Comparison of ENCODE assay signal across 8 mouse cellular contexts in genomic region chr13:70590248-70590762, GRCm38 (mm10). TPM values are rescaled to one million over a fixed set of nuclear protein-coding genes. Genes with fewer than 3 reads are reported as not detected.
DNase-seq lines count a peak whose midpoint lies in the region; ATAC-seq and TF ChIP-seq lines count a peak whose summit lies in the region.

No protein-coding gene starts in this region.

- H3K27me3 ChIP-seq in heart, embryonic 15.5 days = no peaks in the 10 kb centered on the region
- no peaks in the 10 kb centered on the region for H3K27me3 ChIP-seq in neural tube, embryonic 15.5 days (replicated peaks)
- H3K27me3 ChIP-seq in liver, embryonic 11.5 days (replicated peaks; ENCODE audit: control insufficient read depth, insufficient read depth, low read length) = no peaks in the 10 kb centered on the region

- no peak overlapping the region for H3K27ac ChIP-seq in layer of hippocampus, adult 2 months
- H3K27ac ChIP-seq in heart, embryonic 15.5 days = no peak overlapping the region; the same call in 1 of the 2 replicates
- no peak overlapping the region for H3K27ac ChIP-seq in neural tube, embryonic 15.5 days (replicated peaks)
- H3K27ac ChIP-seq in liver, embryonic 11.5 days (ENCODE audit: low read depth, low read length) = no peak overlapping the region

- no peaks in the 10 kb centered on the region for H3K9me3 ChIP-seq in heart, embryonic 15.5 days (replicated peaks)
- no peaks in the 10 kb centered on the region for H3K9me3 ChIP-seq in neural tube, embryonic 15.5 days (replicated peaks)
- H3K9me3 ChIP-seq in liver, embryonic 11.5 days (ENCODE audit: control insufficient read depth, low read length) = no peaks in the 10 kb centered on the region

- peak; percentile 44 for DNase-seq in layer of hippocampus, adult 11-12 months (ENCODE audit: low spot score)
- no peak for DNase-seq in layer of hippocampus, adult 2 months (ENCODE audit: low spot score in 2 of 2)
- DNase-seq in cerebellum, adult 18-20 months = peak; percentile 78 to 80
- peak; percentile 71 for DNase-seq in lung, postnatal 36 days
- no peak for DNase-seq in thymus, postnatal 0 days (ENCODE audit: low spot score)
- DNase-seq in liver, embryonic 11.5 days (ENCODE audit: low spot score) = no peak

- H3K4me3 ChIP-seq in layer of hippocampus, adult 2 months = no peak overlapping the region
- no peak overlapping the region for H3K4me3 ChIP-seq in heart, embryonic 15.5 days
- H3K4me3 ChIP-seq in neural tube, embryonic 15.5 days (replicated peaks) = no peak overlapping the region
- H3K4me3 ChIP-seq in liver, embryonic 11.5 days (ENCODE audit: low read depth, low read length) = no peak overlapping the region

- no peak overlapping the region for H3K9ac ChIP-seq in heart, embryonic 15.5 days
- no peak overlapping the region for H3K9ac ChIP-seq in neural tube, embryonic 15.5 days (replicated peaks)
- no peak overlapping the region for H3K9ac ChIP-seq in liver, embryonic 11.5 days (ENCODE audit: low read depth, low read length)

- no peak overlapping the region for H3K4me2 ChIP-seq in heart, embryonic 15.5 days
- no peak overlapping the region for H3K4me2 ChIP-seq in neural tube, embryonic 15.5 days
- no peak overlapping the region for H3K4me2 ChIP-seq in liver, embryonic 11.5 days

- ATAC-seq in heart, embryonic 15.5 days (replicated peaks; ENCODE audit: insufficient number of reproducible peaks, insufficient read depth, low FRiP score, low read depth) = peak; percentile 56; the same call in 1 of the 2 replicates
- no peak for ATAC-seq in neural tube, embryonic 15.5 days (ENCODE audit: low FRiP score)
- no peak for ATAC-seq in liver, embryonic 11.5 days (replicated peaks; ENCODE audit: low FRiP score)

- peaks cover 77% of the 10 kb centered on the region for H3K36me3 ChIP-seq in heart, embryonic 15.5 days
- peaks cover 82% of the 10 kb centered on the region for H3K36me3 ChIP-seq in neural tube, embryonic 15.5 days
- H3K36me3 ChIP-seq in liver, embryonic 11.5 days (ENCODE audit: control insufficient read depth, insufficient read depth, low read length) = peaks cover 35% of the 10 kb centered on the region

- 72% methylated on average over 7 of the region's 7 CpGs for WGBS in heart, embryonic 15.5 days
- 84% methylated on average over 7 of the region's 7 CpGs for WGBS in neural tube, embryonic 15.5 days
- 93% methylated on average over 7 of the region's 7 CpGs for WGBS in liver, embryonic 11.5 days

- TF ChIP-seq CTCF in layer of hippocampus, adult 2 months (conservative IDR thresholded peaks at IDR 0.05) = no peak

- H3K4me1 ChIP-seq in heart, embryonic 15.5 days (replicated peaks) = no peaks in the 10 kb centered on the region
- no peaks in the 10 kb centered on the region for H3K4me1 ChIP-seq in neural tube, embryonic 15.5 days
- H3K4me1 ChIP-seq in liver, embryonic 11.5 days (replicated peaks; ENCODE audit: control insufficient read depth, insufficient read depth, low read length) = no peaks in the 10 kb centered on the region

RNA-seq across cellular contexts. Expression of gene Ice1, which starts 47.1 kb away (rescaled TPM):
- 10 to 100 TPM; 64.1 to 70.3 TPM for total RNA-seq in layer of hippocampus, adult 2 months (2021)
- polyA plus RNA-seq in heart, embryonic 15.5 days (2015; fragmentation: Nextera tagmentation; extraction: Ambion mirVana) = 10.8 and 12.5 TPM in 2 replicates
- 12.9 and 16.2 TPM in 2 replicates for polyA plus RNA-seq in thymus, postnatal 0 days (2015; fragmentation: Nextera tagmentation; extraction: Ambion mirVana)
- polyA plus RNA-seq in neural tube, embryonic 15.5 days (2015; fragmentation: Nextera tagmentation; extraction: Ambion mirVana) = 23.5 and 26.0 TPM in 2 replicates
- polyA plus RNA-seq in liver, embryonic 11.5 days (2014; fragmentation: Nextera tagmentation; extraction: Ambion mirVana) = 19.5 and 22.0 TPM in 2 replicates

Comparison
In these comparisons a context has a peak if more than half of its experiments do, and no peak if none do; other contexts are left out.
1. DNase-seq: peak in layer of hippocampus, adult 11-12 months (single experiment), cerebellum, adult 18-20 months (2 of 2) and lung, postnatal 36 days (single experiment); none in layer of hippocampus, adult 2 months (0 of 2), thymus, postnatal 0 days (single experiment) and liver, embryonic 11.5 days (single experiment).